Mouse (Mus musculus): ENCODE measurements around the gene Gm10320. TPM values are rescaled to one million over a fixed set of nuclear protein-coding genes. Genes with fewer than 3 reads are reported as not detected.

Gm10320 gene
- polyA plus RNA-seq, 3 experiments from 2014 or later = 1.2 to 1.8 TPM; not detected in 1

DNA sequence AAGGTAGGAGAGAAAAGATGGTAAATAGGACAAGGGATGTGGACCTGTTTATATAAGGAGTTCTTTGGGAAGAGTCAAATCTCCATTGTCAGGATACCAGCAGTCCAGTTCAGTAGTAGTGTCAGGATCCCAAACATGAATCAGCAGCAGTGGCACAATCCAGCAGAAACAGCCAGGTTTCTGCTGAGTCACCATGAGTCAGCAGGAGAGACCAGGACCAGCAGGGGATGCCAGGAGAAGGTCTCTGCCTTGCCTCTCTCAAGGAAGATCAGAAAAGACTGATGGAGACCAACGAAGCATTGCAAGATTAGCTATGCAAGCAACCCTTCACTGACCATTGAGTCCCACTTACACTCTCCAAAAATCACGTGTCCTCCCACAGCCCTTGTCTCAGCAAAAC lies 35.4 kb downstream of the Gm10320 start:
- ATAC-seq = no peak

GRCm38 (mm10) chr13:98455646-98456045 lies 36.2 kb downstream of the Gm10320 start:
- no peak for ATAC-seq

DNA sequence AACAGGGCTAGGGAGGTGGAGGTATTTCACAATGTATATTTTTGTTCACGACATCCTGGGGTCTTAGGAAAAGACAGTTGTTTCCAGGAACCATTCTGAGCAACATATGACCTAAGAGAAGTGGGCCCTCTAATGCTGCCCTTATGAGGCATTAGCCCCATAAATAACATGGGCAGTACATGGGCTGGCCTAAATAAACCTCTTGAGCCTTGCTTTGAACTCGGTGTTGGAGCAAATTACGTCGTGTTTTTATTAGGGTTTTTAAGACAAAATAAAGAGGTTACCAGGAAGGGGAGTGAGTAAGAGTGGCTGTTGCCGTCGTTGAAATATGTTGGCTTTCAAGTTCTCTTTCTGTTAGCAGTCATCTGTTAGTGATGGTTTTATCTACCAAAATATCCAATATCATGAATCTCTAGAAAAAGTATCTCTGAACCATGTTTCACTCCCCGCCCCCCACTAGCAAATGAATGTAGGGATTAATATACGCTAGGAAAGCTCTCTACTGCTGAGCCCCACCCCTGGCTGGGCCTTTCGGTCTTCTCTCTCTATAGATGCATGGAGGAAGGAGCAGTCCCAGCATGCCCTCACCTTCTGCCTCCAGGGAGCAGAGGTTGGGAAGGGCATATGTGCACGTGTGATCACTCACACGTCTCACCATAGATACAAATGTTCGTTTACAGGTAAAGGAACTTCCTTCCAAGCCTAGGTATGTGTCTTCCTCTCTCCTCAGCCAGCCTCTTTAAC lies 37.4 kb downstream of the Gm10320 start:
- ATAC-seq = no peak

GRCm38 (mm10) chr13:98453146-98453545 lies 38.7 kb downstream of the Gm10320 start:
- ATAC-seq = no peak

DNA sequence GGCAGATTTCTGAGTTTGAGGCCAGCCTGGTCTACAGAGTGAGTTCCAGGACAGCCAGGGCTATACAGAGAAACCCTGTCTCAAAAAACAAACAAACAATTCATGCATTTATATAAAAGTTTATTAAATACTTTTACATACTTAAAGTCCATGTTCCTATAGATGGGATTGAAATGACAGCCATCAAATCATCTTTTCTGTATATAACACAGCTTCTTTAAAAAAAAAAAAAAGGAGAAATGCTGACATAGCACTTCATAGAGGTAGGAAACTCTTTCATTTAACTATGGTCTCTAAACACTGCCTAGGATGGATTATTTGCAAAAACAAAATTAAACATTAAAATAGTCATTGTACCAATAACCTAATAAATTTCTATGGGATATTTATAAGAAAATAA lies 43.1 kb downstream of the Gm10320 start:
- ATAC-seq = no peak

DNA sequence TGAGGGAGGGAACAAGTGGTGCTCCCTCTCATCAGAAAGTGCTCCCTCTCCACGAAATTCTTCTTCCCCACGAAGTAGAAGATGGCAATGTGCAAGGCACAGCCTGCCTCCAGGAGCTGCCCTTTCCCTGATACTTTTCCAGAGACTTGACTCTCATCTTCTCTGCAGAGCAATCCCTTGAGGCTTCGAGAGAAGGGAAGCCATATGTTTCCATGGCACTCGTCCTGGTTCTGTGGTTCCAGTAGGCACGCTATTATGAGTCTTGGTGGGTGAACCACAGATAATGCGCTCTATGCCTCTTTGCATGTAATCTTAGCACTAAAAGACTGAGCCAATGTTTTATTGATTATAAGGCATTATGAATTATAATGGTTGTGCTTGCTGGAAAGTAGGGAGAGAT lies 44.1 kb downstream of the Gm10320 start:
- ATAC-seq = no peak

GRCm38 (mm10) chr13:98445391-98446125 lies 46.2 kb downstream of the Gm10320 start:
- ATAC-seq = no peak

DNA sequence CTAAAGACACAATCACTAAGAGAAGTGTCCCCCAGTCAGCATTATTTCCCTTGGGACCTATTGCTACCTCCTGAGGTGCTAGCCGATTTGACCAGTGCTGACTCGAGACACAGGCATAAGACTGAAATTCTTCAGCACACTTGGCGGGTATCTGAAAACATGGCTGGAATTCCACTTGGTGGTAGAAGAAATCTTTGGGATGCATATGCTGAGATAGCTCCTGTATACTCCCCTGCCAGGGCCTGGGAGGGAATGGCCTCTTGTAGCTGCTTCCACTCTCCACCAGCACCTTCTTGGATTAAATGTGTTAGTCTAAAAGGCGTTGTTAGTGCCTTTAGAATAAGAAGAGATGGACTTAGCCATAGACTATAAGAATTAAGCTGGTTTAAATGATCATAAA lies 50.8 kb downstream of the Gm10320 start:
- no peak for ATAC-seq

DNA sequence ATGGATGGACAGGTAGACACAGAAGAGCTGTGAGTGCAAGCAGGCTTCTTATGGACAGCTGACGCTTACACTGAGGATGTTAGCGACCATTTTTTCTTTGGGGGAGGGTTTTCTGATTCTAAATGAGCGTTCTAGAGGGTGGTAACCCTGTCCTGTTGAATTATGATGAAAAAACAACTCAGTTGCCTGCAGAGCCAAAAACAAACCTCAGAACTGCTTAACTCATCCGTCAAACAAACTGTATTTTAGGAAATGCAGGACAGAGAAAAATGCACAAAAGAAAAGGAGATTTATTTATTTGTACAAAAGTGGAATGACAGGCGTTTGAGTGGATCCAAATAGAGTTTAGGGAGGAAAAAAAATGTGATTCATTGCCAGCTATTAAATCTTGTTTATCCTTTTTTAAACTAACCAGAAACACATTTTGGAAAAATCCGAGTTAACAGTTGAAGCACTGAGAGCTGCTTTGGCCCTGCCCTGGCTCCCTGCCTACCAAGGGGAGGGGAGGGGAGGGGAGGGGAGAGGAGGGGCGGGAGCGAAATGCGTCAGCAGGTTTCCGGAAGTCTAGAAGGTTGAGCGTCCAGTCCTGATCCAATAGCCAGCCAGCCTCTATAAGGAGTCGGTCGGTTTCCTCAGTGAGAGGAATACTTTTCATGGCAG lies 51.4 kb downstream of the Gm10320 start:
- ATAC-seq = no peak

Other genes starting within 250 kb of the Gm10320 start
- 10 to 100 TPM; 18.1 to 25.9 (median 24.9) TPM for gene Utp15, start 229.0 kb downstream of the Gm10320 start, polyA plus RNA-seq (2017; shearing (Covaris generic))
- gene Ankra2, start 228.9 kb downstream of the Gm10320 start, polyA plus RNA-seq (2017; shearing (Covaris generic)) = 10 to 100 TPM; 19.4 to 25.6 (median 24.6) TPM
- gene Gm21976, start 212.1 kb downstream of the Gm10320 start, polyA plus RNA-seq (2017; shearing (Covaris generic)) = not detected
- gene Btf3, start 175.0 kb downstream of the Gm10320 start, polyA plus RNA-seq (2017; shearing (Covaris generic)) = 100 to 1,000 TPM; 694 to 907 (median 874) TPM
- not detected for gene Foxd1, start 137.8 kb downstream of the Gm10320 start, polyA plus RNA-seq (2017; shearing (Covaris generic))
- gene Tmem174, start 145.4 kb upstream of the Gm10320 start, polyA plus RNA-seq (2017; shearing (Covaris generic)) = not detected
- 1 to 10 TPM in 1 of 3 experiments, under 1 TPM in 1, not detected in 1; 0.48 to 2.1 TPM for gene Tmem171, start 202.8 kb upstream of the Gm10320 start, polyA plus RNA-seq (2017; shearing (Covaris generic))